Mouse (Mus musculus) testis, adult 2 months (tissue): Measurements from ENCODE around the gene Cep95. TPM values are rescaled to one million over a fixed set of nuclear protein-coding genes. Genes with fewer than 3 reads are reported as not detected.
A peak's percentile ranks its signal among the peaks of the same experiment; 100 is the strongest.
"Not testable (repeated sequence)": the region's sequence is repeated elsewhere in the genome, so short reads cannot be mapped to it uniquely, and the experiment has no call there.

ENCODE experiments used
- H3K27ac ChIP-seq: fragments of 200-500 bp; 2 replicates; pipeline ENCODE4 v1.5.1; 2012; ENCODE audit warnings: low read depth, low read length; ENCODE audit not compliant: control insufficient read depth, insufficient read depth
- H3K27me3 ChIP-seq: fragments of 200-500 bp; 2 replicates; pipeline ENCODE4 v1.6.1; 2012; ENCODE audit warnings: mild to moderate bottlenecking, low read length, moderate library complexity; ENCODE audit not compliant: control insufficient read depth, insufficient read depth
- H3K36me3 ChIP-seq: fragments of 200-500 bp; 2 replicates; pipeline ENCODE4 v1.6.1; 2012; ENCODE audit warnings: mild to moderate bottlenecking, low read length; ENCODE audit not compliant: control insufficient read depth, insufficient read depth
- H3K4me1 ChIP-seq: fragments of 200-500 bp; 2 replicates; pipeline ENCODE4 v1.6.1; 2012; ENCODE audit warnings: low read length; ENCODE audit not compliant: control insufficient read depth, insufficient read depth
- H3K4me3 ChIP-seq: fragments of 200-500 bp; 2 replicates; pipeline ENCODE4 v1.5.1; 2012; ENCODE audit warnings: low read depth, mild to moderate bottlenecking, low read length, moderate library complexity, mixed read lengths; ENCODE audit not compliant: control insufficient read depth
- CTCF ChIP-seq: fragments of 200-500 bp; IDR thresholded peaks from 2 replicates; pipeline ENCODE4 v1.5.1; 2012; ENCODE audit warnings: low read depth, mild to moderate bottlenecking, inconsistent platforms, low read length, moderate library complexity; ENCODE audit not compliant: control insufficient read depth, insufficient read depth, insufficient replicate concordance
- POLR2A ChIP-seq: fragments of 200-500 bp; IDR thresholded peaks from 2 replicates; pipeline ENCODE4 v1.6.1; 2012; ENCODE audit warnings: low read depth, mild to moderate bottlenecking, inconsistent platforms, low read length, moderate library complexity; ENCODE audit not compliant: control insufficient read depth
- polyA plus RNA-seq: library from polyadenylated mRNA; depleted of rRNA; stranded (reverse); fragments of >200 nt; gene quantifications from 2 replicates; pipeline ENCODE4 v1.2.3, GENCODE M21; 2012; rRNA removed

Cep95 gene
- polyA plus RNA-seq = 18.5 and 20.8 TPM in 2 replicates

GRCm38 (mm10) chr11:106788775-106789459, at the start of gene Cep95, which contains the start of gene Ddx5:
Cep95 (plus strand) TSS chr11:106789252.
Ddx5 (minus strand) TSS chr11:106789185.
- peak within 1 kb of the TSS; percentile 98 for H3K4me3 ChIP-seq
- H3K27ac ChIP-seq = peak within 1 kb of the TSS; percentile 100
- H3K4me1 ChIP-seq = no peaks in the 10 kb centered on the region
- H3K27me3 ChIP-seq = no peaks in the 10 kb centered on the region
- peaks cover 20% of the 10 kb centered on the region for H3K36me3 ChIP-seq
- no peak; the same call in 1 of the 2 replicates for TF ChIP-seq CTCF
- TF ChIP-seq POLR2A = peak; percentile 92

- not testable (repeated sequence) for H3K27ac ChIP-seq, H3K4me3 ChIP-seq, H3K4me1 ChIP-seq, H3K27me3 ChIP-seq, H3K36me3 ChIP-seq
Observed at GRCm38 (mm10) chr11:106740724-106741123, 48.3 kb upstream of the Cep95 start.

- H3K27me3 ChIP-seq = no peaks in the 10 kb centered on the region
- H3K36me3 ChIP-seq = no peaks in the 10 kb centered on the region
- TF ChIP-seq CTCF (no peak), POLR2A (no peak)
- no peak overlapping the region for H3K4me3 ChIP-seq
- H3K27ac ChIP-seq = no peak overlapping the region
- H3K4me1 ChIP-seq = no peaks in the 10 kb centered on the region
Observed at GRCm38 (mm10) chr11:106741232-106741631, 47.8 kb upstream of the Cep95 start.

DNA sequence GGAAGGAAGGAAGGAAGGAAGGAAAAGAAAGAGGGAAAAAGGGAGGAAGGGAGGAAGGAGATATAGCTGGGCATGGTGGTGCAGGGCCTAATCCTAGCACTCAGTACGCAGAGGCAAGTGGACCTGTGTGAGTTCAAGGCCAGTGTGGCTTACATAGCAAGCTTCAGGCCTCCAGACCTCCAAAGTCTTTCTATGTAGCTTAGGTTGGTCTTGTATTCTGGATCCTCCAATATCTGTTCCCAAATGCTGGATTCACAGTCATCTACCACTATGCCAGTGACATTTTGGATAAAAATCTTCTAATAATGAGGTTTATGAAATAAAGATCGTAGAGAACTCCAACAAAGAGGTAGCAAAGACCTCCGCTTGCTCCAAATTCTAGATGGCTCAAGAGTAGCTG, 47.2 kb upstream of the Cep95 start:
- Histone ChIP-seq H3K27me3 (no peaks in the 10 kb centered on the region), H3K27ac (no peak overlapping the region), H3K36me3 (no peaks in the 10 kb centered on the region), H3K4me3 (no peak overlapping the region), H3K4me1 (no peaks in the 10 kb centered on the region)
- TF ChIP-seq POLR2A (no peak), CTCF (no peak)

DNA sequence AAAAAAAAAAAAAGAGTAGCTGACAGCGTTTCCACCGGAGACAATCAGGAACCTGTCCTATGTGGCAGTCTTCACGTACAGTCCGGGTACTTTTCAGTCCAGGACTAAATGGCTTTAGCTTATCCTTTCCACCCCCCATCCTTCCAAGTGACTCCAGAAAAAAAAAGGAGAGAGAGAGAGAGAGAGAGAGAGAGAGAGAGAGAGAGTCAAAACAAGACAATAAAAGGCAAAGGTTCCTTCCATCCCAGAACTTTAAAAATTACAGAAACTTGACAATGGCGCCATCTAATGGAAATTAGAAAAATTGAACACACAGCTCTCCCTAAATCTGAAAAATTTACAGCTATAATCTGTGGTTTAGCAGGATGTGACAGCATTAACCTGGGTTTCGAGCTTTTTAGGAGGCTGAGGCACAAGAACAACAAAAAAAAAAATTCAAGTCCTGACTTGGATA, 46.6 kb upstream of the Cep95 start:
- Histone ChIP-seq H3K4me3 (no peak overlapping the region), H3K36me3 (no peaks in the 10 kb centered on the region), H3K27ac (no peak overlapping the region), H3K4me1 (no peaks in the 10 kb centered on the region), H3K27me3 (no peaks in the 10 kb centered on the region)
- TF ChIP-seq POLR2A = no peak
- no peak for TF ChIP-seq CTCF

- Histone ChIP-seq H3K4me1 (no peaks in the 10 kb centered on the region), H3K27me3 (no peaks in the 10 kb centered on the region), H3K27ac (no peak overlapping the region), H3K4me3 (no peak overlapping the region), H3K36me3 (no peaks in the 10 kb centered on the region)
- TF ChIP-seq CTCF = no peak
- TF ChIP-seq POLR2A = no peak
Observed at GRCm38 (mm10) chr11:106744949-106745348, 44.1 kb upstream of the Cep95 start.

GRCm38 (mm10) chr11:106749557-106750120, 39.4 kb upstream of the Cep95 start:
- not testable (repeated sequence) for H3K4me1 ChIP-seq, H3K27ac ChIP-seq, H3K4me3 ChIP-seq, H3K27me3 ChIP-seq, H3K36me3 ChIP-seq
